Mouse (Mus musculus) ES-E14 (cell line): ENCODE measurements at regions not wholly inside any gene's neighbourhood (a gene's known extent, or its start where the extent isn't known, plus 50 kb on each side); places are given as distances from the start of the nearest gene placed in this dataset.

ENCODE experiments used
- DNase-seq: peaks from one replicate; pipeline ENCODE4 v3.0.0-alpha.2; 2013; ENCODE audit warnings: low read depth, low spot score
- H3K27ac ChIP-seq: 2 replicates; pipeline ENCODE4 v1.5.1; 2012; ENCODE audit warnings: low read depth, mild to moderate bottlenecking, low read length, moderate library complexity, mixed read lengths; ENCODE audit not compliant: poor library complexity, insufficient read depth, severe bottlenecking
- H3K36me3 ChIP-seq: 2 replicates; pipeline ENCODE4 v1.6.1; 2012; ENCODE audit warnings: mild to moderate bottlenecking, low read length, moderate library complexity, mixed read lengths; ENCODE audit not compliant: control insufficient read depth, poor library complexity, insufficient read depth, severe bottlenecking
- H3K4me1 ChIP-seq, 2 experiments: fragments of 150-350 bp in 1 of 2; sonication (generic) in 1 of 2; 2 replicates each; pipeline ENCODE4 v1.6.1; 2012; ENCODE audit warnings: low read length in 2 of 2, mild to moderate bottlenecking in 1 of 2, mixed read lengths in 1 of 2; ENCODE audit not compliant: control insufficient read depth in 2 of 2, insufficient read depth in 2 of 2, poor library complexity in 1 of 2
- H3K4me3 ChIP-seq, 2 experiments: fragments of 150-350 bp in 1 of 2; sonication (generic) in 1 of 2; 2 replicates each; pipeline ENCODE4 v1.5.1; 2012; ENCODE audit warnings: low read length in 2 of 2, low read depth in 1 of 2, mild to moderate bottlenecking in 1 of 2, mixed read lengths in 1 of 2; ENCODE audit not compliant: insufficient read depth in 1 of 2, poor library complexity in 1 of 2, severe bottlenecking in 1 of 2
- H3K9ac ChIP-seq: 2 replicates; pipeline ENCODE4 v1.6.1; 2012; ENCODE audit warnings: low read depth, mild to moderate bottlenecking, low read length, mixed read lengths; ENCODE audit not compliant: poor library complexity, insufficient read depth, severe bottlenecking
- H3K9me3 ChIP-seq: fragments of 150-350 bp; sonication (generic); 2 replicates; pipeline ENCODE4 v1.6.1; 2012; ENCODE audit warnings: low read depth, mild to moderate bottlenecking, low read length; ENCODE audit not compliant: control insufficient read depth, insufficient read depth
- CHD2 ChIP-seq: IDR thresholded peaks from 2 replicates; pipeline ENCODE4 v1.6.1; 2014; ENCODE audit warnings: mild to moderate bottlenecking, low read depth, low read length, inconsistent platforms
- HCFC1 ChIP-seq: IDR thresholded peaks from 2 replicates; pipeline ENCODE4 v1.6.1; 2012; ENCODE audit warnings: low read length, inconsistent platforms, borderline replicate concordance; ENCODE audit not compliant: insufficient read depth
- MAFK ChIP-seq: IDR thresholded peaks from 2 replicates; pipeline ENCODE4 v1.6.1; 2014; ENCODE audit warnings: mild to moderate bottlenecking, low read depth, low read length, inconsistent platforms; ENCODE audit not compliant: insufficient read depth
- ZC3H11A ChIP-seq: IDR thresholded peaks from 2 replicates; pipeline ENCODE4 v1.6.1; 2012; ENCODE audit warnings: low read depth, mild to moderate bottlenecking, inconsistent platforms, low read length, borderline replicate concordance
- ZNF384 ChIP-seq: IDR thresholded peaks from 2 replicates; pipeline ENCODE4 v1.6.1; 2012; ENCODE audit warnings: low read depth, low read length, inconsistent platforms
- in situ Hi-C, 2 experiments: fragments of 600-800 bp; cut with MboI; formaldehyde crosslinking; loops; one replicate each; pipeline ENCODE4 v1.15.1; 2025; ENCODE audit warnings: low sequenced_read_pairs in 2 of 2, inconsistent platforms in 1 of 2; ENCODE audit not compliant: unreplicated experiment in 2 of 2

DNA sequence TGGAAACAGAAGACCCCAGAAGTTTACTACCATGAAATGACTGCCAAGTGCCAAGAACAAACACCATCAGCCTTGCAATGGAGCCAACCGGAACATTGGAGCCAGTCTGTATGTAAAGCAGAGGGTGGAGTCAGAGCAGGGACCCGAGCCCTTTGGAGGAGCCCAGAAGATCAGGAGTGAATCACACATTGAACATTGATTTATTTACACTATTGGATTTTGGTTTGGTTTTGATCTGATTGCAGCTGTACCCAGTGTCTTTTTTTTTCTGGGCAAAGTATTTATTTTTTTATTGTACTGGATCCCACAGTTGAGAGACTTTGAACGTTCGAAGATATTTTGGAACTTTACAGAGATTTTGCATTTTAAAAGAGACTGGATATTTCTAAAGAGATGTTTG, 167.4 kb upstream of the Lpp start:
- no peak for DNase-seq
- Histone ChIP-seq H3K36me3 (no peaks in the 10 kb centered on the region), H3K4me3 (no peak overlapping the region), H3K4me1 (no peaks in the 10 kb centered on the region), H3K27ac (no peak overlapping the region), H3K9me3 (no peaks in the 10 kb centered on the region), H3K9ac (no peak overlapping the region)
- TF ChIP-seq ZC3H11A = no peak
- TF ChIP-seq HCFC1 = no peak
- TF ChIP-seq ZNF384 = no peak
- in situ Hi-C loops = no loop called here

DNA sequence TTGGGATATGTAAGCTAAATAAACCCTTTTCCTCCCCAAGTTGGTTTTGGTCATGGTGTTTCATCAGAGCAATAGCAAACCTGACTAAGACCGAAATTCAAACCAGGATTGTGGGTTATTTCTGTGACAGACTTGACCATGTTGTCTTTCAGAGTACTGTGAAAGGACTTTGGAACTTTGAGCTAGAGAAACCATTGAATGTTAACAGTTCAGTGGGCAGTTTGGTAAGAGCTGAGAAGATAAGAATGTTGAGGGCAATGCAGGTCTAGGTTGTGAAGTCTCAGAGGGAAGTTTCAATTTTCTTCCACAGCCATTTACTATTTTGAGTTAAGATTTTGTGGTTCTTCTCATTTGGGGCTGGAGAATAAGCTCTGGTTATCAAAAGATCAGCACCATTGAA, 168.2 kb upstream of the Lpp start:
- in situ Hi-C loops = no loop called here
- no peak for DNase-seq
- TF ChIP-seq HCFC1 (no peak), CHD2 (no peak), MAFK (no peak), ZNF384 (no peak), ZC3H11A (no peak)
- H3K27ac ChIP-seq = no peak overlapping the region
- H3K4me1 ChIP-seq = no peaks in the 10 kb centered on the region
- no peak overlapping the region for H3K9ac ChIP-seq
- no peaks in the 10 kb centered on the region for H3K9me3 ChIP-seq
- H3K4me3 ChIP-seq = no peak overlapping the region
- no peaks in the 10 kb centered on the region for H3K36me3 ChIP-seq

- Histone ChIP-seq H3K27ac (no peak overlapping the region), H3K4me3 (no peak overlapping the region), H3K9ac (no peak overlapping the region), H3K4me1 (no peaks in the 10 kb centered on the region), H3K9me3 (no peaks in the 10 kb centered on the region), H3K36me3 (no peaks in the 10 kb centered on the region)
- in situ Hi-C loops = no loop called here
- no peak for TF ChIP-seq ZC3H11A
- no peak for TF ChIP-seq HCFC1
- TF ChIP-seq CHD2 = no peak
- no peak for TF ChIP-seq ZNF384
- TF ChIP-seq MAFK = no peak
- no peak for DNase-seq
Observed at GRCm38 (mm10) chr16:24223901-24224300, 169.4 kb upstream of the Lpp start.

- H3K9ac ChIP-seq = no peak overlapping the region
- no peaks in the 10 kb centered on the region for H3K9me3 ChIP-seq
- no peaks in the 10 kb centered on the region for H3K4me1 ChIP-seq
- H3K27ac ChIP-seq = no peak overlapping the region
- no peak overlapping the region for H3K4me3 ChIP-seq
- in situ Hi-C loops = no loop called here
- no peaks in the 10 kb centered on the region for H3K36me3 ChIP-seq
- DNase-seq = no peak
- TF ChIP-seq CHD2 (no peak), ZC3H11A (no peak), ZNF384 (no peak), MAFK (no peak), HCFC1 (no peak)
Observed at GRCm38 (mm10) chr16:24223527-24223880, 169.8 kb upstream of the Lpp start.
